Mouse (Mus musculus) MEL-GATA-1-ER (cell line): ENCODE data around the gene Dpf3.

Experiments used
- DNase-seq: peaks from one replicate; pipeline ENCODE4 v3.0.0-alpha.2; 2012; ENCODE audit warnings: low read depth; ENCODE audit errors: extremely low read depth

The Dpf3 gene

GRCm38 (mm10) chr12:83295031-83295430 lies 192.5 kb downstream of the Dpf3 start:
- no peak for DNase-seq

GRCm38 (mm10) chr12:83291915-83292314 lies 195.6 kb downstream of the Dpf3 start:
- no peak for DNase-seq

DNA sequence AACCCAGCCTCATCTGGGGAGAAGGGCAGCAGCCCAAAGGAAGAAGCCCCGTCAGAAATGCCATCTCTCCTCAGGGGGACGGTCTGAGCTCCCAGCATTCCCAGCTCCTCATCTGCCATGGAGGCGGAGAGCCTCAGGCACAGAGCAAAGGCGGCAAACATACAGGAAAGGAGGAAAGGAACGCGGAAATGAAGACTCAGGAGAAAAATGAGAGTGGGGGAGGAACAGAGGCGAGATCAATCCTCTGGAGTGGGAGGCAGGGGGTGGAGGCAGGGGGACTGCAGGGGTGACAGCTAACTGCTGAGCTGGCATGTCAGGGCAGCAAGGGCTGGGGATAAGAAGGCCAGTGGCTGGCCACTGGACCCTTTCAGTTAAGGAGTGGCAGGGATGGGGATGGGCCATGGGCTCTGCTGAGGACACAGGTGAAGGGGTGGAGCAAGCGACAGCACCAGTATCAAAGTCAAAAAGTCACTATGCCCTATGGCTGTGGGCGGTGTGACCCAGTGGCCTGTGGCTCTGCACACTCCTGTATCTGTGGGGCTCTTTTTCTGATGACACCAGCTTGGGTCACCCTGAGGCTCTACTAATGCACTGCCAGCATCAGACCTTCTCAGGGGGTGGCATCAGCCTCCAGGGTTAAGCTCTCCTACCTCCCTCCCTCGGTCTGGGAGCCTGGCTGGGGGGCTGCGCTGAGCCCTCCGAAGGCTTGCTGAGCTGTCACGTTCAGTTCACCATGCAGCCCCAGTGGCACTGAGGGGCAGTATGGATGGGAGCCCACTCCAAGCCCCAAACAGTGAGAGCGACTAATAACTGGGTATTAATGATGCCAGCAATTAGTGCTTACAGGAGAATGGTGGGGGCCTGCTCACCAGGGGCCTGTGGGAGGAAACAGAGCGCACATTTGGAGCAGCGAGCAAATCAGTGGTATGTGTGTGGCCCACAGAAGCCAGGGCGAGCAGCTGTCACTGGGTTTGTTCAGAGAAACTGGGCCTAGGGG lies 200.7 kb downstream of the Dpf3 start:
- DNase-seq = no peak

DNA sequence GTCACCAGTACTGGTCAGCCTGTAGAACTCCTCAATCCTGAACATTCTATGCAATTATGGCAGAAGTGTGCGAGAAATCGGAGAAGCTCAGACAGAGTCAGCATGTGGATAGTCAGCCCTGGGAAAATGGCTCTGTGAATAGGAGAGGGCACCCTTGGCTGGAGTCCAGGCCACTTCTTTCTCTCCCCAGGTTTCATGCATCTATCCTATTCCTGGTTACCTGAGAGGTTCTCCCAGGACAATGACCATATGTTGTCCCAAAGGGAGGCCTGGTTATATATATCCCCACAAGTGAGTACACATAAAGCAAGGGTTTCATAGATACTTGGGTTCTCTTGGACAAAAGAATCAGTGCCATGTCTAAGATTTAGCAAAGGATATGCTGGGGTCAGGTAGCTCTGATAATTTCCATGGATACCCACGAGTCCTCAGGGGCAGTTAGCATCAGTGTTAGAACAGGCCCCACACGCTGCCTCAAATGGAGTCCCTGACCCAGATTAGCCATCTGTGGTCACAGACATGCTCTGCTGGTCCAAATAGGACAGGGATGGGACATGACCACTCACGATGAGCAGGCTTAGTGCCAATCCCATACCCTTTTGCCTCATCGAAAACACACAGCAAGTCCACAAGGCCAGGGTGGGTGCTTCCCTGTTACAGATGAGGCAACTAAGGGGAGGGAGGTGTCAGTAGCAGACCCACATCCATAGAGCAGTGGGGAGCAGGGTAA lies 203.8 kb downstream of the Dpf3 start:
- no peak for DNase-seq

GRCm38 (mm10) chr12:83277537-83278441 lies 209.7 kb downstream of the Dpf3 start:
- no peak for DNase-seq

GRCm38 (mm10) chr12:83271215-83271614 lies 216.3 kb downstream of the Dpf3 start:
- DNase-seq = no peak

DNA sequence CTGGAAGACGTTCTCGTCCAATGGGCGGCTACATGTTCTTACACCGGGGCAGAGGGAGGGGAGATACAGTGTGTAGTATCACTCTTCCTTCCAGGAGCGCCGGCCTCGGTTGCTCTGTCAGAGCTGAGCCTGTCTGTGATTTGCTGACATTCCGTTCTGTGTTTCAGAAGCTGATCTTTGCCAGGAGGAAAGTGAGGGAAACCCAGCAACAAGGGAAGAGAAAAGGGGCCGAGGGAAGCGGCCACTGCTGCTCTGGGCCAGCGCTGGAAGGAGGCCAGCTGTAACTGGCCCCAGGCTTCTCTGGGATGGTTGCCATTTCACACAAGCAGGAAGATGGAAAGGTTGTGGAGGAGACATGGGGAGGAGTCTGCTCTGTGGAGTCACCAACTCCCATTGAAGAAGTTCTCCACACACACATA lies 219.0 kb downstream of the Dpf3 start:
- DNase-seq = no peak

GRCm38 (mm10) chr12:83260540-83260939 lies 227.0 kb downstream of the Dpf3 start:
- no peak for DNase-seq

GRCm38 (mm10) chr12:83254399-83254798 lies 233.1 kb downstream of the Dpf3 start:
- no peak for DNase-seq

- DNase-seq = no peak
Measured at GRCm38 (mm10) chr12:83249066-83249465, 238.4 kb downstream of the Dpf3 start.

DNA sequence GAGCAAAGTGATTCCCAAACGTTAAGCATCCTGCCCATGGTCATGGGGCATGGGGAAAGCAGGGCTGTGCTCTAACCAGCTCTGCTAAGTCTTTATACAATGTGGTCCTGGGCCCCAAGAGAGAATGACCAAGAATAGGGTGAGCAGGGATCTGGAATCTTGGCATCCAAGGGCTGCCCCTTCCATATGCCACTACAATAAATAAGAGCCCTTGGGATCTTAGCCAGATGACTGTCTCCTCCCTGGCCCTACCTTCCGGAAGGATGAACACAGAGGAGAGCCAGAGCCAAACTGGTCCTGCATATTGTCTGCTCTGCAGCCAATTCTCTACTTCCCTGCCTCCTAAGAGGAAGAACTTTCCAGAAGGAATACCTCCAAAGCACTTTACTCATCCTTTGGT lies 238.9 kb downstream of the Dpf3 start:
- no peak for DNase-seq

GRCm38 (mm10) chr12:83247669-83248068 lies 239.8 kb downstream of the Dpf3 start:
- no peak for DNase-seq

- no peak for DNase-seq
Measured at GRCm38 (mm10) chr12:83241022-83241421, 246.5 kb downstream of the Dpf3 start.

DNA sequence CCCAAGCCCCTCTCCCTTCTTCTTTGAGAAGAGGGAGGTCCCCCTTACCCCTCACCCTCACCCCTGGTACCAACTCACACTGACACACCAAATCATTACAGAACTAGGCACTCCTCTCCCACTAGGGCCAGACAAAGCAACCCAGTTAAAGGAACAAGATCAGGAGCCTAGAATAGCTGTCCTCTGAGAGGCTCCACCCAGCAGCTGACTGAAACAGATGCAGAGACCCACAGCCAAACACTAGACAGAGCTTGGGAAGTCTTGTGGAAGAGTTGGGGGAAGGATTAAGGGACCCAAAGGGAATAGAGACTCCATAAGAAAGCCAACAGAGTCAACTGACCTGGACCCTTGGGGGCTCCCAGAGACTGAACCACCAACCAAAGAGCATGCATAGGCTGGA lies 246.9 kb downstream of the Dpf3 start:
- no peak for DNase-seq

- DNase-seq = no peak
Measured at GRCm38 (mm10) chr12:83235781-83236180, 251.7 kb downstream of the Dpf3 start.

GRCm38 (mm10) chr12:83234981-83235380 lies 252.5 kb downstream of the Dpf3 start:
- DNase-seq = no peak

DNA sequence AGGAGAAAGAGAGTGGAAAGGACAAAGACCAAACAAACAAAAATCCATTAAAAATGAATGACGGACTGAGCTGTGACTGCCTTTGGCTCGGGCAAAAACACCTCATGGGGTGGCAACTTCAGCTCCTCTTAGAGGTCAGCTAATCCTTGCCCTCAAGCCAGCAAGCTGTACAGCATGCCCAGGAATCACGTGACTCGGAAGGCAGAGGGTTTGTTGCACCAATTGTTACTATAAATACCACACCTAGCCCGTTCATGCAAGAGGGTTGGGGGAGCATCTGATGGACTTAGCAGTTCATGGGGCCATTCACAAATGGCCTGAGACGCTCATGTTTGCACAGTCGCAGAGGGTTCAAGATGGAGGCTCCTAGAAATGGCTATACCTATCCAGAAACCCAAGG lies 253.9 kb downstream of the Dpf3 start:
- no peak for DNase-seq

GRCm38 (mm10) chr12:83232916-83233315 lies 254.6 kb downstream of the Dpf3 start:
- no peak for DNase-seq

GRCm38 (mm10) chr12:83231258-83231657 lies 256.3 kb downstream of the Dpf3 start:
- peak; percentile 15 for DNase-seq

- no peak for DNase-seq
Measured at GRCm38 (mm10) chr12:83229683-83230082, 257.8 kb downstream of the Dpf3 start.

- DNase-seq = no peak
Measured at GRCm38 (mm10) chr12:83227014-83227413, 260.5 kb downstream of the Dpf3 start.
